Mouse (Mus musculus) kidney, embryonic 15.5 days (tissue): ENCODE measurements around the gene Itga9. TPM values are rescaled to one million over a fixed set of nuclear protein-coding genes. Genes with fewer than 3 reads are reported as not detected.

Source experiments
- ATAC-seq: fragments of 200-750 bp; cut with Nextera tagmentation; replicated peaks from 2 replicates; pipeline ENCODE4 v1.8.0; 2017; ENCODE audit warnings: moderate TSS enrichment; ENCODE audit not compliant: low FRiP score
- H3K27ac ChIP-seq: fragments of 300-500 bp; sonication (generic); 2 replicates; pipeline ENCODE4 v1.5.1; 2015; ENCODE audit warnings: mild to moderate bottlenecking, inconsistent platforms
- H3K27me3 ChIP-seq: fragments of 300-500 bp; sonication (generic); 2 replicates; pipeline ENCODE4 v1.6.1; 2015; ENCODE audit warnings: inconsistent platforms
- H3K36me3 ChIP-seq: fragments of 300-500 bp; sonication (generic); 2 replicates; pipeline ENCODE4 v1.6.1; 2015; ENCODE audit warnings: inconsistent platforms
- H3K4me1 ChIP-seq: fragments of 300-500 bp; sonication (generic); 2 replicates; pipeline ENCODE4 v1.6.1; 2015; ENCODE audit warnings: inconsistent platforms
- H3K4me2 ChIP-seq: fragments of 300-500 bp; sonication (generic); 2 replicates; pipeline ENCODE4 v1.6.1; 2015; ENCODE audit warnings: moderate library complexity, mild to moderate bottlenecking, inconsistent platforms
- H3K4me3 ChIP-seq: fragments of 300-500 bp; sonication (generic); replicated peaks from 2 replicates; pipeline ENCODE4 v1.5.1; 2015; ENCODE audit warnings: mild to moderate bottlenecking, inconsistent platforms
- H3K9ac ChIP-seq: fragments of 300-500 bp; sonication (generic); 2 replicates; pipeline ENCODE4 v1.6.1; 2015; ENCODE audit warnings: mild to moderate bottlenecking, inconsistent platforms
- H3K9me3 ChIP-seq: fragments of 300-500 bp; sonication (generic); replicated peaks from 2 replicates; pipeline ENCODE4 v1.6.1; 2016; ENCODE audit warnings: inconsistent platforms
- WGBS: fragments of 180-500 bp; shearing (Covaris S2); methylation state at CpG from one replicate; pipeline ENCODE4 v1.1.7; 2015; ENCODE audit warnings: mixed read lengths; 5-methylcytosine and 5-hydroxymethylcytosine counted together
- polyA plus RNA-seq: library from polyadenylated mRNA; unstranded; fragments of >200 nt; fragmentation: Nextera tagmentation; extraction: Ambion mirVana; gene quantifications from 2 replicates; pipeline ENCODE4 v1.2.1, GENCODE M21; 2015

The Itga9 gene
- polyA plus RNA-seq, 1 experiment from 2014 or later, result 26.1 TPM

DNA sequence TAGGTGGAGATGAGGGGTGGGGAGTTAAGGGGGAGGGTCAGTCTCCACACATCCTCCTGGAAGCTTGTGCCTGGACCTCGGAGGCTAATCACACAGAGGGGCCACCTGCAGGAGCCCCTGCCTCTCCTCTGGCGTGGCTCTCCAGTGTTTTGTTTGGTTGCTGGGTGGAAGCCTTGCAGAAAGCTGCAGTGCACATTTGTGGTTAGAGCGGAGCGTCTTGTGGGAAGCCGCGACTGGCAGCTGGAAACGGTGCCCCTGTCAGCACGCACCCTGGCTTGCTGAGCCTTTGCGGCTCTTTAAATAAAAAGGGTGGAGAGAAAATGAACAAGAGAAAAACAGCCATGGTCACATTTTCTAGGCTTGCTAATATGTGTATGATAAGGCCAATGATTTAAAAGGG is 70.9 kb downstream of the Itga9 start:
- Histone ChIP-seq H3K4me3 (no peak overlapping the region), H3K9ac (no peak overlapping the region), H3K9me3 (no peaks in the 10 kb centered on the region), H3K27me3 (no peaks in the 10 kb centered on the region), H3K27ac (peak overlapping the region; percentile 54; the same call in 1 of the 2 replicates), H3K36me3 (peaks cover 50% of the 10 kb centered on the region), H3K4me1 (0 out of 2 replicates have a peak, but pooled peaks cover 14% of the 10 kb centered on the region), H3K4me2 (no peak overlapping the region)
- no peak for ATAC-seq
- 66% methylated on average over 9 of the region's 9 CpGs for WGBS

DNA sequence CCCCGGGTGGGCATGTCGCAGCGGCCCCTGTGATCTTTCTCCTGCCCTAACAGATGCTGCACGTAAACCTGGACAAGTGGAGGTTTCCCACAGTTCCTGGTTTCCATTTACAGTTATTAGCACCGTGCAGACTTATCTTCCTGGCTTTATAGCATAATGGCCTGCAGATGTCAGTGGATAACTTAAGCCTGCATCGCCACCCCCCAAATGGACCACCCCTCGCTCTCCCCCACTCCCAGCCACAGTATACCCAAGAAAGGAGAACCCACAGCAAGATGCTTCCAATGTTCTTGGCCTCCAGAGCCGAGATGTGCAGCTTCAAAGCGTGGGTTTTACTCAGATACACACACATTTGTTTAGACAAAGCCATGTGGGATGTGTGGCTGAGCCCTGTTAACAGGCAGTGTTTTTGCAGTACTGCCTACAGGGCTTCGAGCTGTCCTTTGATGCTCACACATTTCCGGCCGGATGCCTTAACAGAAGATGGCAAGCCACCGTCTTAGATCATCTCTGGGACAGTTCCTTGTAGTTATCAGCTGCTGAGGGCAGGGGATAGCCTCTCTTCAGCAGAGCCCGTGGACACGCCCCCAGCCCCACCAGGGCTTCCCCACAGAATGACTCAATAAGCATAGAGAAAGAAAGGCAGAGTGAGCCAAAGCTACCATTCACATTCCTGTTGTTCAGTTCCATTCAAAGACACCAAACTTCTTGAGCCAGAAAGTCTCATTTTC is 71.7 kb downstream of the Itga9 start:
- H3K9ac ChIP-seq, result no peak overlapping the region
- 0 out of 2 replicates have a peak, but pooled peaks cover 14% of the 10 kb centered on the region for H3K4me1 ChIP-seq
- no peak overlapping the region for H3K4me3 ChIP-seq
- no peak overlapping the region for H3K4me2 ChIP-seq
- no peaks in the 10 kb centered on the region for H3K27me3 ChIP-seq
- H3K9me3 ChIP-seq, result no peaks in the 10 kb centered on the region
- no peak for ATAC-seq
- 58% methylated on average over 15 of the region's 15 CpGs for WGBS
- H3K27ac ChIP-seq, result peak overlapping the region; percentile 46; the same call in 1 of the 2 replicates
- peaks cover 43% of the 10 kb centered on the region for H3K36me3 ChIP-seq

DNA sequence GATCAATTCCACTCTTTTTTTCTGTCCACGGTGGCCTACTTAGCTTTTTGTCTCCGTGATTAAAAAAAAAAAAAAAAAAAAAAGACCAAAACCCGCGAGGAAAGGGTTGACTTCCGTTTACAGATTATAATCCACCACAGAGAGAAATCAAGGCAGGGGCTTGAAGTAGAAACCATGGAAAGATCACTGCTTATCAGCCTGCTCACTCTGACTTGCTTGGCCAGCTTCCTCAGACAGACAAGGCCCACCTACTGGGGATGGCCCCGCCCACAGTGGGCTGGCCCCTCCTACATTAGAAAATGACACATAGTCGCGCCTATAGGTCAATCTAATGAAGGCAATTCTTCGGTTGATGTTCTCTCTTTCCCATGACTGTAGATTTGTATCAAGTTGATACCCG is 72.3 kb downstream of the Itga9 start:
- H3K4me3 ChIP-seq, result no peak overlapping the region
- 0 out of 2 replicates have a peak, but pooled peaks cover 14% of the 10 kb centered on the region for H3K4me1 ChIP-seq
- no peak overlapping the region for H3K4me2 ChIP-seq
- peaks cover 41% of the 10 kb centered on the region for H3K36me3 ChIP-seq
- no peak overlapping the region for H3K9ac ChIP-seq
- ATAC-seq, result no peak
- H3K9me3 ChIP-seq, result no peaks in the 10 kb centered on the region
- 73% methylated on average over 10 of the region's 10 CpGs for WGBS
- H3K27me3 ChIP-seq, result no peaks in the 10 kb centered on the region
- no peak overlapping the region for H3K27ac ChIP-seq

DNA sequence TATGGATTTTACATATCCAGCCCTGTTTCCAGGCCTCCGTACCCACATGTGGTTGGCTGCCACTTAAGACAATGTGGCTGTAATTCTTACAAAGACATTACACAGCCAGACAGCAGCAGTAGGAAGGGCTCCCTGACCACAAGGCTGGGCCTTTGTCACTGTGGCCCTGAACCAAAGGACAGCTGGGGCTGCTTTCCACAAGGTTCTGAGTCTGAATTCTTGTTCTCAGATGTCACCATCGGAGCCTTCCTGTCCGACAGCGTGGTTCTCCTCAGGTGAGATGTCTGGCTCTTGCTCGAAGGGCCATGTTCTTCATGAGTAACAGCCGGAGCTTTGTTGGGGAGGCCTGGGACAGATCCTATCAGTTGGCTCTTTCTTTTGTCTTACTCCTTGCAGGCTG is 75.0 kb downstream of the Itga9 start:
- Histone ChIP-seq H3K27me3 (no peaks in the 10 kb centered on the region), H3K9ac (no peak overlapping the region), H3K27ac (0 out of 2 replicates have a peak overlapping the region, but pooled peaks have one; percentile 10), H3K4me1 (peaks cover 17% of the 10 kb centered on the region; the same call in 1 of the 2 replicates), H3K4me3 (no peak overlapping the region), H3K4me2 (no peak overlapping the region), H3K36me3 (peaks cover 35% of the 10 kb centered on the region), H3K9me3 (no peaks in the 10 kb centered on the region)
- ATAC-seq, result no peak
- 79% methylated on average over 6 of the region's 6 CpGs for WGBS

DNA sequence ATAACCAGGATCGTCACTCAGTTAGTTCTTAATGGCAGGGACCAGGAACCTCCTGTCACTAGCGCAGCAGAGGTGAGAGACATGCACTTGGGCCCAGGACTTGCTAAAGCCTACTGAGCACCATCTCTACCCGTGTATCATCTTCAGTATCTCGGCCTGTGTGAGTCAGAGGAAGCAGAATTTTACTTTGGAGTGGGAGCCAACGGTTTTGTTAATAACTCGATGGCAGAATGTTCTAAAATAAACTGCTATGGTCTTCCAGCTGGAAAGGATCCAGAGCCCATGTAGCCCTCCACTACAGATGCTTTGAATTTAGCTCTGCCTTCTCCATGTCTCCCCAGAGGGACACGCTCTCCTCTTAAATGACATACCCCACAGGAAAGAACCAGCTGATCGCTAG is 75.7 kb downstream of the Itga9 start:
- H3K4me1 ChIP-seq, result peaks cover 18% of the 10 kb centered on the region; the same call in 1 of the 2 replicates
- no peaks in the 10 kb centered on the region for H3K9me3 ChIP-seq
- peaks cover 35% of the 10 kb centered on the region for H3K36me3 ChIP-seq
- H3K4me3 ChIP-seq, result no peak overlapping the region
- no peak for ATAC-seq
- no peak overlapping the region for H3K9ac ChIP-seq
- no peak overlapping the region for H3K4me2 ChIP-seq
- H3K27me3 ChIP-seq, result no peaks in the 10 kb centered on the region
- H3K27ac ChIP-seq, result no peak overlapping the region
- 77% methylated on average over 8 of the region's 8 CpGs for WGBS

DNA sequence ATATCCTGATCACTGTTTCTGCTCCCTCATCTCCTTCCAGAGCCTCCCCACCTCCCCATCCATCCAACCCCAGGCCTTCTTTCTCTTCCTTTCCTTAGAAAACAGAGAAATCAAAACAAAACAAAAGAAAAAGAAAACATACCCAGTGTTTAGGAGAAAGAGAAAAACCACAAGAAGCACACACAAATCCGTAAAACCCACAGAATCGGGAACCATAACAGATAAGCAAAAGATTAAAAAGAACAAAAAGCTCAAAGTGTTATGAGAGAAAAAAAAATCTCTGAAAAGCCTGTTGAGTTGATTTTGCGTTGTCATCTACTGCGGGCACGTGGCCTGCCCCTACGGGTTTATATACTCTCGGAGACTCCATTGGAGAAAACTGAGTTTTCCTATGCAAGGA is 77.0 kb downstream of the Itga9 start:
- H3K9ac ChIP-seq, result no peak overlapping the region
- H3K27me3 ChIP-seq, result no peaks in the 10 kb centered on the region
- peaks cover 19% of the 10 kb centered on the region for H3K4me1 ChIP-seq
- ATAC-seq, result no peak
- H3K27ac ChIP-seq, result no peak overlapping the region
- H3K36me3 ChIP-seq, result peaks cover 30% of the 10 kb centered on the region
- H3K4me2 ChIP-seq, result no peak overlapping the region
- no peaks in the 10 kb centered on the region for H3K9me3 ChIP-seq
- 89% methylated on average over 7 of the region's 7 CpGs for WGBS
- no peak overlapping the region for H3K4me3 ChIP-seq

DNA sequence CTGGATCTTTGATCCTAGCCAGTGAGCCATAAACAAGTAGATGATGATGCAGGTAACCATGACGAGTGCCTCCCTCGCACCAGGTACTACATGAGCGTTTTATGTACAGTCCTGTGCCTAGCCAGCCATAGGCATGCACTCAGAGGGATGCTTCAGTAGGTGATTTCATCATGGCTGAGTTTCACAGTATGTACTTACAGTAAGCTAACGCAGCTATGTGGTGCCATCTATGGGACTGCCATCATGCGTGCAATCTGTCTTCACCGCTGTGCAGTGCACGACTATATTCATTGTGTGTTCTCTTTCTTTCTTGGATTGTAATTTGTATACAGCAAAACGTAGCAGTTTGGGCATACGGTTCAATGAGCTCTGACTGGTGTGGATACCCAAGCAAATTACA is 77.9 kb downstream of the Itga9 start:
- no peak for ATAC-seq
- Histone ChIP-seq H3K4me2 (no peak overlapping the region), H3K27ac (no peak overlapping the region), H3K4me1 (peaks cover 27% of the 10 kb centered on the region), H3K27me3 (no peaks in the 10 kb centered on the region), H3K4me3 (no peak overlapping the region), H3K9ac (no peak overlapping the region), H3K36me3 (peaks cover 31% of the 10 kb centered on the region), H3K9me3 (no peaks in the 10 kb centered on the region)
- WGBS, result 70% methylated on average over 9 of the region's 9 CpGs

DNA sequence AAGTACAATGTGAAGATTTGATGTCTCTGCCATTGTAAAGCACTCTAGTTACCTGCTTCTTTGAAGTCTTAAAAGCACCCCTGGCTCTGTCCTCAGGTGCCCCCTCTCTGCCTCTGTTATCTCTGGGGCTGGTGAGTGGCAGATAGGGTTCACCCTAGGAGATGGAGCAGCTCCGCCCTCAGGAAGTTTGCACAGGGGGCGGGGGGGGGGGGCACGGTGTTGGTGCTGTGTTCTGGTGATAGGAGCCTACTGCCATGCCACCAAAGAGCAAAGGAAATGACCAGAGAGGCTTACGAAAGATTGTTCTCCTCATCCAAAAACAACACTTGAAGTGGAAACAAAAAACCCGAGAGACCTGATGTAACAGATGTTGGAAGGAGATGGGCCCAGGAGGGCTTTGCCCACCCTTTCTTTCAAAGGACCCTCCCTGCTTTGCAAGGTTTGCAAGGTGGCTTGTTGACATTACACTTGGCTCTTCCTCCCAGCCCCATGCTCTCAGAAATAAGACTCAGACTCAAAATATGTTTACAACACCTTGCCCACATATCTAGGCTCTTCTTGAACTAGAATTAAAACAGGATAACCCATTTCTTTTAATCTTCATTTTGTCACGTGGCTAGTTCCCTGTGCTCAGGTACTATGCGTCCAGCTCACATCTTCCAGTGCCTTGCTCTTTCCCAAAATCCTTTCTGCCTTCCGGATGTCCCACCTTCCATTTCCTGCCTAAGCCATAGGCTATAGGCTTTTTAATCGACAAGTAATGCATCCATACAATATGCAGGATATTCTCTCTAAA is 79.9 kb downstream of the Itga9 start:
- H3K4me3 ChIP-seq, result no peak overlapping the region
- H3K9ac ChIP-seq, result no peak overlapping the region
- H3K4me2 ChIP-seq, result no peak overlapping the region
- H3K27me3 ChIP-seq, result no peaks in the 10 kb centered on the region
- peaks cover 30% of the 10 kb centered on the region for H3K4me1 ChIP-seq
- ATAC-seq, result no peak
- 71% methylated on average over 9 of the region's 9 CpGs for WGBS
- H3K9me3 ChIP-seq, result no peaks in the 10 kb centered on the region
- no peak overlapping the region for H3K27ac ChIP-seq
- peaks cover 47% of the 10 kb centered on the region for H3K36me3 ChIP-seq

DNA sequence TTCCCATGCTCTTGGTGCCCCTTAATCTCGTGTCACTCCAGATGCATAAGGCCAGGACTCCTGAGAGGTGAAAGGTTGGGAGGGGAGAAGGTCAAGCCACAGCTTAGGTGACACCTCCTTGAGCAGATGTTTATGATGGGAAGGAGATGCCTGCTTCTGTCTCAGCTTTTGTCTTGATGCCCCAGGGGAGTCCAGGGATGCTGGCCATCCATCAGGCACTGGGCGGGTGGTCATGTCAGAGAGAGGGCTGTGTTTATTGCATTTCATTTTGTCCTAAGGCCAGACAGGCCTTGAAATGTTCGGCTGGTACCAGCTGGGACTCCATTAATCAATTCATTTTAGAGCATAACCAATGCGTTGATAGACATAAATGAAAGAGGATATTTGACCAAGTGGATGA is 81.8 kb downstream of the Itga9 start:
- H3K27ac ChIP-seq, result peak overlapping the region; percentile 76
- H3K4me2 ChIP-seq, result no peak overlapping the region
- peaks cover 52% of the 10 kb centered on the region for H3K36me3 ChIP-seq
- H3K9me3 ChIP-seq, result no peaks in the 10 kb centered on the region
- WGBS, result 47% methylated on average over 4 of the region's 4 CpGs
- H3K27me3 ChIP-seq, result no peaks in the 10 kb centered on the region
- peaks cover 35% of the 10 kb centered on the region for H3K4me1 ChIP-seq
- no peak for ATAC-seq
- no peak overlapping the region for H3K9ac ChIP-seq
- no peak overlapping the region for H3K4me3 ChIP-seq

DNA sequence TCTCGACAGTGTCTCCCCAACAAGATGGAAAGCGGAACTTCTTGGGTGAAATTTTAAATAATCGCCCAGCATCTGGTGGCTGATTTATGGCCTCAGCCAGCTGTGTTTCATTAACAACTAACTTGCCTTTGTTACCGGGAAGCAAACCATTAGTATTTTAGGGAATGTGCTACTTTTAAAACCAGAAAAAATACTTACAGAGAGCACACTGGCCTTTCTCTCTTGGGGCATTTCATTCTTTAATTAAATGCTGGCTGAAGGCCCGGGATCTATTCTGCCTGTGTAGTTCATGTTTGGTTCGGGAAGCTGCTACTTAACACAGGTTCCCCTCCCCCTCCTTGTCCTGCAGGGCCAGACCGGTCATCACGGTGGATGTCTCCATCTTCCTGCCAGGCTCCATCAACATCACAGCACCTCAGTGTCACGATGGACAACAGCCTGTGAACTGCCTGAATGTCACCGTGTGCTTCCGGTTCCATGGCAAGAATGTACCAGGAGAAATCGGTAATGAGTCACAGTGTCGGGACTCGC is 82.5 kb downstream of the Itga9 start:
- 30% methylated on average over 14 of the region's 14 CpGs for WGBS
- H3K27me3 ChIP-seq, result no peaks in the 10 kb centered on the region
- peak overlapping the region; percentile 76 for H3K27ac ChIP-seq
- ATAC-seq, result peak; percentile 37; the same call in 1 of the 2 replicates
- H3K9ac ChIP-seq, result no peak overlapping the region
- H3K4me3 ChIP-seq, result no peak overlapping the region
- H3K9me3 ChIP-seq, result no peaks in the 10 kb centered on the region
- H3K4me2 ChIP-seq, result no peak overlapping the region
- H3K4me1 ChIP-seq, result peaks cover 39% of the 10 kb centered on the region
- H3K36me3 ChIP-seq, result peaks cover 51% of the 10 kb centered on the region

DNA sequence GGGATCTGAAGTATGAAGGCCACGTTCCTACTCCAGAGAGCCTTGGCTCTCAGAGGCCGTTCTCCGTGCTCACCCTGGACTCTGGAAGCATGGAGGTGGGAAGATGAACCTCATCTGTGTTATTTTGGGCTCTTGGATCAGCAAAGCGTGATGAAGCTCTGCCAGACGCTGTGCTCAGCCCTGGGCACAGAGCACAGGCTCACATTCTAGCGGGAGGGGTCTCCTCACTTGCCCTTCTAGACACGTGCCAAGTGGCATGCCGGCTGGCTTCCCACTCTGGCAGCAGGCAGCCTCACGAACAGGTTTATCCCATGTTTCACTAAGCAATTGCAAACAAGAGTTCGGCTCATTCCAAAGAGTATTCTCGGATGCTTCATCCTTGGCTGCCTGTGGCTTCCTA is 86.8 kb downstream of the Itga9 start:
- Histone ChIP-seq H3K27ac (no peak overlapping the region), H3K27me3 (no peaks in the 10 kb centered on the region), H3K4me1 (peaks cover 33% of the 10 kb centered on the region), H3K9ac (no peak overlapping the region), H3K4me2 (no peak overlapping the region), H3K36me3 (peaks cover 45% of the 10 kb centered on the region), H3K4me3 (no peak overlapping the region), H3K9me3 (no peaks in the 10 kb centered on the region)
- no peak for ATAC-seq
- 76% methylated on average over 11 of the region's 11 CpGs for WGBS

DNA sequence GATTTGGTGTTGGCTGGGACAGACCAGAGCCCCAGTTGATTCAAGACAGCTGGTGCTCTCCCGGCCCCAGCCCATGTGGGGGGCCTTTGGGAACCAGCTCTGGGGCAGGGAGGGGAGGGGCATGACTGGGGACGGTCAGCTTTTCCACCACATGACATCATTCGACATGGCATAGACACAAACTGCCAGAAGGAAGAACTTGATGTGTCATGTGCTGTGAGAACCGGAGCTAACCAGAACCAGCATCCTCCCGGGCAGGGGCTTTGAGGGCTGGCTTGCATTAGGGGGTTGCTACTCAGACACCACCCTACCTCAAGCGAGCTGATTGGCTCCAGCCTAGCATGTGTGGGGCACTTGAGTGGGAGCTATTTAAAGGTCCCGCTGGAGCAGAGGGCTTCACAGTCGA is 87.9 kb downstream of the Itga9 start:
- no peaks in the 10 kb centered on the region for H3K27me3 ChIP-seq
- peaks cover 55% of the 10 kb centered on the region for H3K36me3 ChIP-seq
- 52% methylated on average over 8 of the region's 8 CpGs for WGBS
- no peak overlapping the region for H3K4me3 ChIP-seq
- ATAC-seq, result peak; percentile 50; the same call in 1 of the 2 replicates
- H3K4me2 ChIP-seq, result no peak overlapping the region
- H3K9ac ChIP-seq, result no peak overlapping the region
- no peaks in the 10 kb centered on the region for H3K9me3 ChIP-seq
- peak overlapping the region; percentile 15; the same call in 1 of the 2 replicates for H3K27ac ChIP-seq
- H3K4me1 ChIP-seq, result peaks cover 21% of the 10 kb centered on the region
